Mouse (Mus musculus) hindbrain, embryonic 15.5 days (tissue): Measurements from ENCODE around the gene Mecp2. TPM values are rescaled to one million over a fixed set of nuclear protein-coding genes. Genes with fewer than 3 reads are reported as not detected.

Source experiments
- ATAC-seq: fragments of 200-750 bp; cut with Nextera tagmentation; 2 replicates; pipeline ENCODE4 v1.8.0; 2017; ENCODE audit warnings: low read depth, moderate number of reproducible peaks, moderate TSS enrichment; ENCODE audit not compliant: low FRiP score
- H3K27ac ChIP-seq: fragments of 300-500 bp; sonication (generic); replicated peaks from 2 replicates; pipeline ENCODE4 v1.5.1; 2015; ENCODE audit warnings: mild to moderate bottlenecking, inconsistent platforms
- H3K27me3 ChIP-seq: fragments of 300-500 bp; sonication (generic); 2 replicates; pipeline ENCODE4 v1.6.1; 2015; ENCODE audit warnings: control low read depth, inconsistent platforms
- H3K36me3 ChIP-seq: fragments of 300-500 bp; sonication (generic); 2 replicates; pipeline ENCODE4 v1.6.1; 2015; ENCODE audit warnings: control low read depth, inconsistent platforms
- H3K4me1 ChIP-seq: fragments of 300-500 bp; sonication (generic); replicated peaks from 2 replicates; pipeline ENCODE4 v1.6.1; 2015; ENCODE audit warnings: control low read depth, inconsistent platforms
- H3K4me2 ChIP-seq: fragments of 300-500 bp; sonication (generic); 2 replicates; pipeline ENCODE4 v1.6.1; 2015; ENCODE audit warnings: moderate library complexity, mild to moderate bottlenecking, inconsistent platforms
- H3K4me3 ChIP-seq: fragments of 300-500 bp; sonication (generic); 2 replicates; pipeline ENCODE4 v1.5.1; 2015; ENCODE audit warnings: mild to moderate bottlenecking, inconsistent platforms
- H3K9ac ChIP-seq: fragments of 300-500 bp; sonication (generic); 2 replicates; pipeline ENCODE4 v1.6.1; 2015; ENCODE audit warnings: inconsistent platforms
- H3K9me3 ChIP-seq: fragments of 300-500 bp; sonication (generic); 2 replicates; pipeline ENCODE4 v1.6.1; 2016; ENCODE audit warnings: control low read depth, inconsistent platforms
- WGBS: fragments of 180-500 bp; shearing (Covaris S2); methylation state at CpG from one replicate; pipeline ENCODE4 v1.1.7; 2015; 5-methylcytosine and 5-hydroxymethylcytosine counted together
- polyA plus RNA-seq: library from polyadenylated mRNA; unstranded; fragments of >200 nt; fragmentation: Nextera tagmentation; extraction: Ambion mirVana; gene quantifications from 2 replicates; pipeline ENCODE4 v1.2.1, GENCODE M21; 2015

The Mecp2 gene
- polyA plus RNA-seq, 1 experiment from 2014 or later = 12.8 TPM

DNA sequence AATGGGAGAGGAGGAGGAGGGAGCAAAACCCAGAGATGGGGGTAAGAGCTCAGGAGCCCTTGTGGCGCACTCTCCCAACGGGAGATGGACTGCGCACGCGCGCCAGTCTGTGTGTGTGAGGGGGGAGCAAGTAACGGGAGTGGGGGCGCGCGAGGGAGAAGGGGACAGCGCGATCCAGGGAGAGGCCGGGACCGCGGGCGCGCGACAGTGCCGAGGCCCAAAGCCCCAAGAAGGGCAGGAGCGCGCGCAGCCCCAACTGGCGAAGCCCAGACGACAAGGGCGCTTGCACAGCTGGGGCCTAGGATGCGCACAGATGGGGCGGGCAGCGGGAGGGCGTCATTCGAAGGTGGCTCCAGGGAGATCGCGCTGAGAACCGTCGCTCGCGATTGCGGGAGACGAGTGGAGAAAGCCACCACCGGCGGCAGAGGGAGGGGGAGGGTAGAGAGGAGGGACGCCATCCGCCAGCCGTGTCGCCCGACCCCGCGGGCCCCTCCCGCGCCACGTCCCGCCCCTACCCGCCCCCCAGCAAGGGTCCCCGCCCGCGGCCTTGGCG is 50.1 kb downstream of the Mecp2 start:
- no peaks in the 10 kb centered on the region for H3K9me3 ChIP-seq
- no peaks in the 10 kb centered on the region for H3K36me3 ChIP-seq
- peak overlapping the region; percentile 57 for H3K4me2 ChIP-seq
- peak overlapping the region; percentile 59 for H3K4me3 ChIP-seq
- WGBS = 16% methylated on average over 19 of the region's 56 CpGs
- peak; percentile 70 for ATAC-seq
- peak overlapping the region; percentile 97 for H3K27ac ChIP-seq
- peak overlapping the region; percentile 79 for H3K9ac ChIP-seq
- no peaks in the 10 kb centered on the region for H3K27me3 ChIP-seq
- H3K4me1 ChIP-seq = peaks cover 21% of the 10 kb centered on the region

DNA sequence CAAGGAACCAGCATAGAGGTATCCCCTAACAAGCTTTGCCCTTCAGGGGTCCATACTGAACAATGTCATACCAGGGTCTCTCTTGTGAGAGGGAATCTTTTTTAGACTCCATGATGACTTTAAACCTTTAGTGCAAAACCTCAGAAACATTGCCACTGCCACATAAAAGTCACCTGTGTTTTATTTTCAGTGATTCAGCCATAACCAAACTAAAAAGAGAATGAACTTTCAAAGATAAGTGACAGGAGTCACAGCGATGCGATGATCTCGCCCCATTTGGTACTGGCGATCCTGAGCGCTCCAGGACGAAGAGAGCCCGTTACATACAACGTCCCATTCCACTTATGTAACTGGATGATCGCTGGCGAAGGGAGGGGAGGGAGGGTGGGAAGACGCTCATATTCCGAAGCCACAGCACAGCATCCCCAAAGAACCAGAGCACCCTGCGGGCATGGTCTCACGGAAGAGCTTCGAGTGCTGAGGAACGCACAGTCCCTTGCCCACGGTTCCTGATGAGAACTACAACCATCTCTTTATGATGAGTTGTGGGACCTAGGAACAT is 50.8 kb downstream of the Mecp2 start:
- Histone ChIP-seq H3K4me3 (peak overlapping the region; percentile 59), H3K27ac (peak overlapping the region; percentile 97), H3K36me3 (no peaks in the 10 kb centered on the region), H3K4me1 (peaks cover 21% of the 10 kb centered on the region), H3K9ac (peak overlapping the region; percentile 79), H3K4me2 (peak overlapping the region; percentile 57), H3K27me3 (no peaks in the 10 kb centered on the region), H3K9me3 (no peaks in the 10 kb centered on the region)
- 19% methylated on average over 17 of the region's 17 CpGs for WGBS
- ATAC-seq = no peak

DNA sequence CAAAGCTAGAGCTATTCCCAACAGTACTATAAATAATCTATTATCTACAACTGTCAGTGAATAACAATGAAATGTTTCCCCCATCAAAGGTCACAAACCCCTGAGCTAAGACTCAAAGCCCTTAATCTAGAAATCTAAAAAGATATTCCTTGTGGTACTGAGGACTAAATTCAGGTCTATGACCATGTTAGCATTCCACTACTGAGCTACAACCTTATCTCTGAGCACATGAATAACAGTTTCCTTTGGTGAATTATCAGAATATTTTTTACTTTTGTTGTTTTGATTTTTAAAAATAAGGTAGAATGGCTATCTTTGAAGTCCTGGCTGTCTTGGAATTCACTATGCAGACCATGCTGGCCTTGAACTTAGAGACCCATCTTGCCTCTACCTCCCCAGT is 64.4 kb downstream of the Mecp2 start:
- no peak for ATAC-seq
- H3K4me3 ChIP-seq = no peak overlapping the region
- H3K36me3 ChIP-seq = no peaks in the 10 kb centered on the region
- no peaks in the 10 kb centered on the region for H3K4me1 ChIP-seq
- no peaks in the 10 kb centered on the region for H3K9me3 ChIP-seq
- no peak overlapping the region for H3K9ac ChIP-seq
- no peak overlapping the region for H3K4me2 ChIP-seq
- no peak overlapping the region for H3K27ac ChIP-seq
- H3K27me3 ChIP-seq = no peaks in the 10 kb centered on the region

DNA sequence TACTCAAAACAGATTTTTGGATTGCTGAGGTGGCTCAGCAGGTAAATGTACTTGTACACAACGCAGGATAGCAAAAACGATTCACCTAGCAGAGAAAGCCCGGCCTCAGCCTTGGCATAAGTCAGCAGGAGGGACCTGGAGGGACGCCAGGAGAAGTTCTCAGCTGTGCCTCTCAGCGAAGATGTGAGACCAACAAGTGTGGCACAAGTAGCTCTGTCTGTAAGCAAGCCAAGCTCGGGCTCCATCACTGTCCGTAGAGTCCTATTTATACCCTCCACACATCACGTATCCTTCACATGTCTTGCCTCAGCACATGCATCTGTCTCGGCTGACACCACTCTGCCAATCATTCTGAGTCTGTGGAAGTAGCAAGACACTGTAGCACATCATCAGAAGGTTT is 67.3 kb downstream of the Mecp2 start:
- ATAC-seq = no peak
- WGBS = 76% methylated on average over 9 of the region's 9 CpGs
- H3K4me1 ChIP-seq = no peaks in the 10 kb centered on the region
- no peaks in the 10 kb centered on the region for H3K36me3 ChIP-seq
- H3K27me3 ChIP-seq = no peaks in the 10 kb centered on the region
- no peak overlapping the region for H3K27ac ChIP-seq
- H3K4me2 ChIP-seq = no peak overlapping the region
- no peak overlapping the region for H3K9ac ChIP-seq
- no peaks in the 10 kb centered on the region for H3K9me3 ChIP-seq
- H3K4me3 ChIP-seq = no peak overlapping the region

DNA sequence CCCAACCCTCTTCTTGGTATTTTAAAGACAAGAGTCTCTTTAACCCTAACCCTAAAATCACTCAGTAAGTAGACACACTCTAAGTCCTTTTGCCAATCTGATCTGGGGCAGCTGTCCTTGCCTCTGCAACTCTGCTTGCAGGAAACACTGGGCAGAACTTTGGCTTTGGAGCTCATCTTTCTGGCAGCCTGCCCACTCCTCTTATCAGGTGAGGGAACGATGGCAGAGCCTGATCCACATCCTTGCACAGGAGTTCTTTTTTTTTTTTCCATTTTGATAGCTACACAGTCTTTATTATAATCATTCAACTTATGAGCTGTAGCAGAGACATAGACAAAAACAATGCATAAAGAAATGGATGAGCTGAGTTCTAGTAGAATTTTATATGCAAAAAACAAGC is 90.1 kb downstream of the Mecp2 start:
- 52% methylated on average over 1 of the region's 1 CpGs for WGBS
- H3K4me3 ChIP-seq = no peak overlapping the region
- no peak for ATAC-seq

DNA sequence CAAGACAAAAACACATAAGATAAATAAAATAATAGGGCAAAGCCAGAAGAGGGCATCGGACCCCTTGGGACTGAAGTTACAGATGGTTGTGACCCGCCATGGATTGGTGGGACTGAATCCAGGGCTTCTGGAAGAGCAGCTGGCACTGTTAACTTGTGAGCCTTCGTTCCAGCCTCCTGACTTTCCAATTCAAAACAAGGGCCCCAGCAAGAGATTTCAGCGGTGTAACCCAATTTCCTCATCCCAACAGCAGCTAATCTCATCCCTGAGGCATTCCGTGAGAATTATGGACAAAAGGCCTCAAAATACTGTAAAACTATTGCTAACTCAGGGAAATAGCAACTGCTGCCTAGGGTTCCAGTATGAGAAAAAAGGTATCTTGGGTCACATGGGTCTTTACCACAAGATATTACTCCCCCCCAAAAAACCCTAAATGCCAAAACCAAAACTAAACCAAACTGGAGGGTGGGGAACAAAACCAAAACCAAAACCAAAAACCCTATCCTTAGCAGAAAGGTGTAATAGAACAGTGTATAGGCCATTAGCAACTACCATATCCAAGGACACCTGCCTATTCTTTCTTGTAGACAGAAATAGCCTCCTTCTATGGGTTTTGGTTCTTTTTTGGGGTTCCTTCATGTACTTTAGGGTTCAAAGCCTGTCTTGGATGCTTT is 97.3 kb downstream of the Mecp2 start:
- WGBS = 70% methylated on average over 5 of the region's 5 CpGs
- no peak overlapping the region for H3K27ac ChIP-seq

More for the DNA sequence above, 90.1 kb downstream of the Mecp2 start:
- Histone ChIP-seq H3K27me3 (no peaks in the 10 kb centered on the region), H3K9me3 (no peaks in the 10 kb centered on the region), H3K36me3 (no peaks in the 10 kb centered on the region), H3K9ac (no peak overlapping the region), H3K4me1 (no peaks in the 10 kb centered on the region), H3K27ac (no peak overlapping the region), H3K4me2 (no peak overlapping the region)

DNA sequence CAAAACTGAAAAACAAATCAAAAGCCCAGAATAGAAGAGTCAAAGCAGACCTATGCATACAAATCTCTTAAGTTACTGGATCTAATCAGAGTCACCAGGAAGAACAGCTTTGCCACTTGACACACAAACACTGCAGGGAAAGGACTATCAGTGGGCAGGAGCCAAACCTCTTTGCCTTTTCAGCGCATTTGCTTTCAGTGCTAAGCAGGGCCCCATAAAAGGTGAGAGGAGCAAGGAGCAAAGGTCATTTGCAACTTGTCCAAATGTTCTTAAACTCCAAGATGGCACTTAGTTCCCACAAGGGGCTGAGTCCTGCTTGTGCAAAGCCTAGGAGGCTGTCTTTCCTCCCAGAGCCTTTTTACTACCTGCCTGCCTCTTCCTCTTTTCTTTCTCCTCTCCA is 105.2 kb downstream of the Mecp2 start:
- H3K9ac ChIP-seq = no peak overlapping the region
- H3K36me3 ChIP-seq = 0 out of 2 replicates have a peak, but pooled peaks cover 5% of the 10 kb centered on the region
- no peak for ATAC-seq
- WGBS = 65% methylated on average over 1 of the region's 1 CpGs
- no peaks in the 10 kb centered on the region for H3K9me3 ChIP-seq
- no peaks in the 10 kb centered on the region for H3K4me1 ChIP-seq
- no peak overlapping the region for H3K27ac ChIP-seq
- H3K27me3 ChIP-seq = no peaks in the 10 kb centered on the region
- H3K4me3 ChIP-seq = no peak overlapping the region
- no peak overlapping the region for H3K4me2 ChIP-seq

More for the DNA sequence above, 97.3 kb downstream of the Mecp2 start:
- Histone ChIP-seq H3K36me3 (0 out of 2 replicates have a peak, but pooled peaks cover 5% of the 10 kb centered on the region), H3K9me3 (no peaks in the 10 kb centered on the region), H3K4me2 (no peak overlapping the region), H3K4me1 (no peaks in the 10 kb centered on the region), H3K9ac (no peak overlapping the region), H3K4me3 (no peak overlapping the region), H3K27me3 (no peaks in the 10 kb centered on the region)
- no peak for ATAC-seq

DNA sequence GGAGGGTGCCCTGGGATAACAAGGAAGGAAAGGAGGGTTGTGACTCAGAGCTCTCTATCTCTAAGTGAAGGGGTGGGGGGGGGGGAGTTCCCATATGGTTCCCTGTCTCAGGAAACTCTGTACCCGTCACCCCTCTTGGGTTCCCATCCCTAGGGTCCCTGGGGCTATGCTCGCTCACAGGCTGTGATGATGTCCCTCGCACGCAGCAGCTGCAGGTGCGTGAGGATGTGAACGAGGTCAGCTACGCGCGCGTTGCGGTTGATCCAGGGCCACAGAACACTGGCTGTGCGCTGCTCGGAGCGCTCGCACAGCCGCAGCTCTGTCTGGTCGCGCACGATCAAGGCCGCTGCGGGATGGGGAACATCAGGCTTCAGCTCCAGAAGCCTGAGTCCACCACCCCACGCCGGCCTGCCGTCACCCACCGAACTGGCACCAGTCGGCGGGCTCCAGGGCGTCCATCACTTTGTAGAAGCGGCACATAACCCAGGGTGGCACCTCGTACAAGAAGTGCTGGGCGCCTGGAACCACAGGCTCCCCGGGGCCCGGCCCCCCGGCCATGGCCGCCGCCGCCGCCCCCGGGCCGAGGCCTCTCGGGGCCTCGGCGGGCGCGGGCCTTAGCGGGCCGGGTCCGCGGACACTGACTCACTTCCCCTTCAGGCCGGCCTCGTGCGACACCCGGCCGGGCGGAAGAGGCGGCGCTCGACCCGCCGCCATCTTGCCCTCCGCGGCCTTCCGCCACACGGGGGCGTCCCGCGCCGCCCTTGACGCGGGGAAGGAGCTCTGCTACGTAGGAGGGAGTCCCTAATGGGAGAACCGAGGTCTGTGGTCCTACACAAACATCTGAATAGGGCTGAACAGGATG is 111.7 kb downstream of the Mecp2 start, which contains the start of gene Irak1:
Irak1 (minus strand) TSS at position 731 of the 862 bp plus-strand sequence.
- peak; percentile 92 for ATAC-seq
- peak within 1 kb of the TSS; percentile 76 for H3K9ac ChIP-seq
- peak within 1 kb of the TSS; percentile 57 for H3K4me3 ChIP-seq
- peaks cover 11% of the 10 kb centered on the region for H3K4me1 ChIP-seq
- WGBS = 17% methylated on average over 48 of the region's 72 CpGs
- H3K4me2 ChIP-seq = peak within 1 kb of the TSS; percentile 61
- peak within 1 kb of the TSS; percentile 88 for H3K27ac ChIP-seq
- H3K27me3 ChIP-seq = no peaks in the 10 kb centered on the region
- no peaks in the 10 kb centered on the region for H3K36me3 ChIP-seq
- no peaks in the 10 kb centered on the region for H3K9me3 ChIP-seq

DNA sequence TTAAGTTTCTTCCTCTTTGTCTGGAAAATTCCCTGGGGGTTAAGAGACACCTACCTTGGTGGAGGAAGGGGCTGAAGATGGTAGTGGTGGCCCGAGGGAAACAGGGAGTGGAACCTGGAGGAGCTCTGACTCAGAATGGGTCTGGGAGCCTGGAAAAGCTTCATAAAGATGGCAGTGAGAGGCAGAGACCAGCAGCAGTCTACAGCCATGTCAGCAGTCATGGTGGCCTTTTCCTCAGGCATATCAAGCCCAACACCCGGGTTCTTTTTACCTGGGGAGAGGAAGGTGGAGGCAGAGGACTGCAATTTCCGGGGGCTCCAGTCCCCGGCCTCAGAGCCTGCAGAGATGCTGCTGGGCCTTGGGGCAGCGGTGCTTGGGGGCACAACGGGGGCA is 112.4 kb downstream of the Mecp2 start:
- Histone ChIP-seq H3K9me3 (no peaks in the 10 kb centered on the region), H3K4me1 (peaks cover 11% of the 10 kb centered on the region), H3K9ac (peak overlapping the region; percentile 76), H3K4me2 (peak overlapping the region; percentile 61), H3K27me3 (no peaks in the 10 kb centered on the region), H3K4me3 (peak overlapping the region; percentile 57), H3K36me3 (no peaks in the 10 kb centered on the region), H3K27ac (peak overlapping the region; percentile 88; the same call in 1 of the 2 replicates)
- ATAC-seq = no peak
- WGBS = 30% methylated on average over 6 of the region's 6 CpGs

DNA sequence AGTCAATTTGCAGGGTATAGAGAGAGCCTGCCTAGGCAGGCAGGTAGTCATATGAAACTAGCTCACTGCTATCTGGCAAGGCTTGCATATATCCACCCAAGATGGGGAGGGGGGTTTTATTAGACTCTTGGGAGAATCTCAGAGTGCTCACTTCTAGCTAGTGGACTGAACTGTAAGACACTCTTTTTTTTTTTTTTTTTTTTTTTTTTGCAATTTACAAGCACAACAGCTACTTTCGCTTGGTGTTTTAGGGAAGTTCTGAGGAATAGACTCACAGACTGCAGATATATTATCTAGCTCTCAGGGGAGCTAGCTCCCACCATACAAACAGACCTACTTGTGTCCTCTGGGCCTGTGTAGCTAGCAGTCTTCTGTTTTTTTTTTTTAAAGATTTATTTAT is 120.6 kb downstream of the Mecp2 start:
- WGBS = 93% methylated on average over 1 of the region's 1 CpGs
- Histone ChIP-seq H3K4me3 (no peak overlapping the region), H3K4me2 (no peak overlapping the region), H3K27me3 (no peaks in the 10 kb centered on the region), H3K36me3 (no peaks in the 10 kb centered on the region), H3K9ac (no peak overlapping the region), H3K27ac (no peak overlapping the region), H3K9me3 (no peaks in the 10 kb centered on the region), H3K4me1 (no peaks in the 10 kb centered on the region)
- ATAC-seq = no peak

DNA sequence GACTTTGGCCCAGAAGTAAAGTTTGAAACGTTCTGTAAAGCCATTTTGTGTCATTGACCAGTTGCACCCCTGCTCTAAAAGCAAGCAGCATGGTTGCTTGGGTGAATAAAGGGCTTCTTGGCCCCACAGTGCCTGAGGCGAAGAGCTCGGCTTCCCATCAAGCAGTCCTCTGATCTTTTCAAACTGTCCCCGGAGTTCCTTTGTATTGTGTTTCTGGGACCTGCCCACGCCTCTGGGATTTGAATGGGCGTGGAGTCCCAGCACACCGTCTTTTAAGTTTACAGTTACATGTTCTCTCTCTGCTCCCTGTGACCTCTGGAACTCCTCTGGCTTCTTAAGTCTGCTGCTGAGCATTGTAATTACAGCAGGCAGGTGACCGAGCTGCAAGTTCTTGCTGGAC is 127.1 kb downstream of the Mecp2 start:
- Histone ChIP-seq H3K9ac (no peak overlapping the region), H3K9me3 (no peaks in the 10 kb centered on the region), H3K27me3 (no peaks in the 10 kb centered on the region), H3K4me2 (no peak overlapping the region), H3K27ac (no peak overlapping the region), H3K4me1 (no peaks in the 10 kb centered on the region), H3K4me3 (no peak overlapping the region), H3K36me3 (no peaks in the 10 kb centered on the region)
- WGBS = 28% methylated on average over 8 of the region's 8 CpGs
- no peak for ATAC-seq

DNA sequence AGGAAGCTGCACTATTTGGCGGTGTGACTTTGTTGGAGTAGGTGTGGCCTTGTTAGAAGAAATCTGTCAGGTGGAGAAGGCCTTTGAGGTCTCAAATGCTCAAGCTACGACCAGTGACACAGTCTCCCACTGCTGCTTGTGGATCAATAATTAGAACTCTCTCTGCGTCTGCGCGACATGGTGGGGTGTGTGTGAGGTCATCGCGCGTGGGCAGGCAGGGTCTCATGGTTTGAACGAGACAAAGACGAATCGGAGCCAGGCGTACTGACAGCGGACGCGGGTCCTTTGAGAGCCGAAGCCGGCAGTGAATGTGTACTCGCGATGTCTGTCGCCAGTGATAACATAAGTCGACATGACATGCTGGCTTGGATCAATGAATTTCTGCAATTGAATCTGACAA is 128.8 kb downstream of the Mecp2 start:
- no peaks in the 10 kb centered on the region for H3K4me1 ChIP-seq
- no peaks in the 10 kb centered on the region for H3K9me3 ChIP-seq
- H3K4me2 ChIP-seq = no peak overlapping the region; the same call in 1 of the 2 replicates
- no peak overlapping the region for H3K9ac ChIP-seq
- H3K27me3 ChIP-seq = no peaks in the 10 kb centered on the region
- peak; percentile 73 for ATAC-seq
- WGBS = 75% methylated on average over 21 of the region's 21 CpGs
- no peak overlapping the region for H3K4me3 ChIP-seq
- no peak overlapping the region for H3K27ac ChIP-seq
- H3K36me3 ChIP-seq = no peaks in the 10 kb centered on the region
